Mouse (Mus musculus) heart, postnatal 0 days (tissue): ENCODE data around the gene Spag7. TPM values are rescaled to one million over a fixed set of nuclear protein-coding genes. Genes with fewer than 3 reads are reported as not detected.

Source experiments
- ATAC-seq: fragments of 200-750 bp; cut with Nextera tagmentation; 2 replicates; pipeline ENCODE4 v1.8.0; 2017; ENCODE audit warnings: low read depth, moderate number of reproducible peaks, moderate library complexity; ENCODE audit not compliant: insufficient read depth
- DNase-seq: peaks from one replicate; pipeline ENCODE4 v3.0.0-alpha.2; 2016; ENCODE audit warnings: low spot score
- H3K27ac ChIP-seq: fragments of 300-500 bp; sonication (generic); 2 replicates; pipeline ENCODE4 v1.5.1; 2014; ENCODE audit warnings: low read depth, mild to moderate bottlenecking
- H3K27me3 ChIP-seq: fragments of 300-500 bp; sonication (generic); 2 replicates; pipeline ENCODE4 v1.6.1; 2014; ENCODE audit warnings: low read length, mixed read lengths; ENCODE audit not compliant: control insufficient read depth, insufficient read depth
- H3K36me3 ChIP-seq: fragments of 300-500 bp; sonication (generic); replicated peaks from 2 replicates; pipeline ENCODE4 v1.6.1; 2014; ENCODE audit warnings: low read length, mixed read lengths; ENCODE audit not compliant: control insufficient read depth, insufficient read depth
- H3K4me1 ChIP-seq: fragments of 300-500 bp; sonication (generic); 2 replicates; pipeline ENCODE4 v1.6.1; 2014; ENCODE audit warnings: antibody characterized with exemption; ENCODE audit not compliant: control insufficient read depth, insufficient read depth
- H3K4me2 ChIP-seq: fragments of 300-500 bp; sonication (generic); 2 replicates; pipeline ENCODE4 v1.6.1; 2014; ENCODE audit warnings: low read depth, mild to moderate bottlenecking, low read length, moderate library complexity
- H3K4me3 ChIP-seq: fragments of 300-500 bp; sonication (generic); 2 replicates; pipeline ENCODE4 v1.5.1; 2014; ENCODE audit warnings: low read depth, low read length
- H3K9ac ChIP-seq: fragments of 300-500 bp; sonication (generic); replicated peaks from 2 replicates; pipeline ENCODE4 v1.6.1; 2014; ENCODE audit warnings: low read depth, low read length, mixed read lengths
- H3K9me3 ChIP-seq: fragments of 300-500 bp; sonication (generic); replicated peaks from 2 replicates; pipeline ENCODE4 v1.6.1; 2016; ENCODE audit warnings: low read length; ENCODE audit not compliant: control insufficient read depth
- CTCF ChIP-seq: IDR thresholded peaks from 2 replicates; pipeline ENCODE4 v1.5.1; 2016; ENCODE audit warnings: antibody characterized with exemption, control low read depth, low read depth
- EP300 ChIP-seq: IDR thresholded peaks from 2 replicates; pipeline ENCODE4 v1.6.1; 2016; ENCODE audit warnings: antibody characterized with exemption, low read depth
- WGBS: fragments of 180-500 bp; shearing (Covaris S2); extraction: QIAGEN DNeasy Blood & Tissue Kit; methylation state at CpG from one replicate; pipeline ENCODE4 v1.1.7; 2014; 5-methylcytosine and 5-hydroxymethylcytosine counted together
- polyA plus RNA-seq: library from polyadenylated mRNA; unstranded; fragments of >200 nt; fragmentation: Nextera tagmentation; extraction: Ambion mirVana; gene quantifications from 2 replicates; pipeline ENCODE4 v1.2.1, GENCODE M21; 2015
- total RNA-seq: library from RNA; depleted of rRNA; stranded (reverse); fragments of >200 nt; gene quantifications from 2 replicates; pipeline ENCODE4 v1.2.3, GENCODE M21; 2014; ENCODE audit warnings: low replicate concordance

Gene Spag7
- total and polyA plus RNA-seq, 2 experiments from 2014 or later: 42.0 to 175 TPM

- Histone ChIP-seq H3K27me3 (no peaks in the 10 kb centered on the region), H3K9ac (peak overlapping the region; percentile 92), H3K9me3 (no peaks in the 10 kb centered on the region), H3K27ac (peak overlapping the region; percentile 97), H3K36me3 (peaks cover 45% of the 10 kb centered on the region), H3K4me2 (peak overlapping the region; percentile 87), H3K4me3 (peak overlapping the region; percentile 92), H3K4me1 (peaks cover 19% of the 10 kb centered on the region; the same call in 1 of the 2 replicates)
- DNase-seq: peak; percentile 60
- ATAC-seq: peak; percentile 37
- WGBS: 9% methylated on average over 6 of the region's 6 CpGs
- TF ChIP-seq EP300 (0 out of 2 replicates have a peak, but pooled peaks have one; percentile 19), CTCF (no peak)
Measured at GRCm38 (mm10) chr11:70702781-70703180, 33.6 kb upstream of the Spag7 start.

GRCm38 (mm10) chr11:70701984-70702733, 32.9 kb upstream of the Spag7 start:
- Histone ChIP-seq H3K27ac (peak overlapping the region; percentile 97), H3K4me2 (peak overlapping the region; percentile 87), H3K9ac (peak overlapping the region; percentile 92), H3K27me3 (no peaks in the 10 kb centered on the region), H3K4me3 (peak overlapping the region; percentile 92), H3K36me3 (peaks cover 38% of the 10 kb centered on the region), H3K9me3 (no peaks in the 10 kb centered on the region), H3K4me1 (peaks cover 19% of the 10 kb centered on the region; the same call in 1 of the 2 replicates)
- TF ChIP-seq CTCF: no peak
- no peak; the same call in 1 of the 2 replicates for TF ChIP-seq EP300
- ATAC-seq: no peak
- DNase-seq: peak; percentile 54
- WGBS: 34% methylated on average over 6 of the region's 6 CpGs

- DNase-seq (peak; percentile 29), ATAC-seq (no peak)
- H3K27me3 ChIP-seq: no peaks in the 10 kb centered on the region
- 5% methylated on average over 10 of the region's 10 CpGs for WGBS
- TF ChIP-seq CTCF (no peak), EP300 (no peak)
- H3K36me3 ChIP-seq: peaks cover 31% of the 10 kb centered on the region
- H3K27ac ChIP-seq: peak overlapping the region; percentile 97
- peak overlapping the region; percentile 92 for H3K9ac ChIP-seq
- peak overlapping the region; percentile 87 for H3K4me2 ChIP-seq
- H3K9me3 ChIP-seq: no peaks in the 10 kb centered on the region
- H3K4me3 ChIP-seq: peak overlapping the region; percentile 92
- peaks cover 19% of the 10 kb centered on the region; the same call in 1 of the 2 replicates for H3K4me1 ChIP-seq
Measured at GRCm38 (mm10) chr11:70701221-70701955, 32.2 kb upstream of the Spag7 start.

- Histone ChIP-seq H3K36me3 (peaks cover 23% of the 10 kb centered on the region), H3K9ac (peak overlapping the region; percentile 92), H3K27ac (peak overlapping the region; percentile 97), H3K4me3 (peak overlapping the region; percentile 92), H3K27me3 (no peaks in the 10 kb centered on the region), H3K9me3 (no peaks in the 10 kb centered on the region), H3K4me2 (peak overlapping the region; percentile 87), H3K4me1 (peaks cover 19% of the 10 kb centered on the region; the same call in 1 of the 2 replicates)
- TF ChIP-seq CTCF (no peak), EP300 (no peak; the same call in 1 of the 2 replicates)
- ATAC-seq (peak; percentile 67), DNase-seq (peak; percentile 70)
- WGBS: under 1% methylated on average over 33 of the region's 34 CpGs
Measured at GRCm38 (mm10) chr11:70700613-70701012, 31.4 kb upstream of the Spag7 start.

GRCm38 (mm10) chr11:70699722-70700556, 30.7 kb upstream of the Spag7 start, which contains the start of the genes Inca1 and Kif1c:
Gene Inca1, minus strand, starts transcription at chr11:70700155.
Gene Kif1c, plus strand, starts transcription at chr11:70700548.
- TF ChIP-seq CTCF (no peak), EP300 (no peak)
- H3K36me3 ChIP-seq: peaks cover 16% of the 10 kb centered on the region
- H3K4me2 ChIP-seq: peak within 1 kb of the TSS; percentile 87
- H3K4me1 ChIP-seq: peaks cover 19% of the 10 kb centered on the region; the same call in 1 of the 2 replicates
- peak within 1 kb of the TSS; percentile 92 for H3K9ac ChIP-seq
- peak within 1 kb of the TSS; percentile 97 for H3K27ac ChIP-seq
- H3K9me3 ChIP-seq: no peaks in the 10 kb centered on the region
- ATAC-seq (peak; percentile 91), DNase-seq (peak; percentile 84)
- under 1% methylated on average over 63 of the region's 69 CpGs for WGBS
- H3K27me3 ChIP-seq: no peaks in the 10 kb centered on the region
- peak within 1 kb of the TSS; percentile 92 for H3K4me3 ChIP-seq
